Mouse (Mus musculus) heart, embryonic 16.5 days (tissue): ENCODE measurements around the gene Ezh1. TPM values are rescaled to one million over a fixed set of nuclear protein-coding genes. Genes with fewer than 3 reads are reported as not detected.

Source experiments
- polyA plus RNA-seq: library from polyadenylated mRNA; unstranded; fragments of >200 nt; fragmentation: Nextera tagmentation; extraction: Ambion mirVana; gene quantifications from 2 replicates; pipeline ENCODE4 v1.2.1, GENCODE M21; 2015

The Ezh1 gene
- polyA plus RNA-seq, 1 experiment from 2014 or later, result 14.7 TPM

Other genes starting within 250 kb of the Ezh1 start
- 50.7 and 53.6 TPM in 2 replicates for gene Atp6v0a1, start 217.0 kb downstream of the Ezh1 start, polyA plus RNA-seq
- gene Naglu, start 156.5 kb downstream of the Ezh1 start, polyA plus RNA-seq, result 11.5 and 13.1 TPM in 2 replicates
- gene Hsd17b1, start 148.1 kb downstream of the Ezh1 start, polyA plus RNA-seq, result 0.21 and 0.28 TPM in 2 replicates
- gene Coasy, start 143.9 kb downstream of the Ezh1 start, polyA plus RNA-seq, result 29.9 and 30.0 TPM in 2 replicates
- gene Mlx, start 139.2 kb downstream of the Ezh1 start, polyA plus RNA-seq, result 38.6 and 41.7 TPM in 2 replicates
- 22.6 and 25.7 TPM in 2 replicates for gene Psmc3ip, start 131.0 kb downstream of the Ezh1 start, polyA plus RNA-seq
- 14.5 and 14.9 TPM in 2 replicates for gene Retreg3, start 106.6 kb downstream of the Ezh1 start, polyA plus RNA-seq
- gene Tubg1, start 106.5 kb downstream of the Ezh1 start, polyA plus RNA-seq, result 70.9 and 72.6 TPM in 2 replicates
- 3.0 and 3.3 TPM in 2 replicates for gene Tubg2, start 70.6 kb downstream of the Ezh1 start, polyA plus RNA-seq
- 0.89 and 1.0 TPM in 2 replicates for gene Cntnap1, start 55.9 kb downstream of the Ezh1 start, polyA plus RNA-seq
- 8.7 and 11.5 TPM in 2 replicates for gene Plekhh3, start 55.1 kb downstream of the Ezh1 start, polyA plus RNA-seq
- gene Ccr10, start 51.0 kb downstream of the Ezh1 start, polyA plus RNA-seq, result 0.16 and 0.60 TPM in 2 replicates
- 203 and 204 TPM in 2 replicates for gene Ramp2, start 19.6 kb upstream of the Ezh1 start, polyA plus RNA-seq
- 105 and 107 TPM in 2 replicates for gene Vps25, start 27.2 kb upstream of the Ezh1 start, polyA plus RNA-seq
- 6.8 and 7.3 TPM in 2 replicates for gene Wnk4, start 34.1 kb upstream of the Ezh1 start, polyA plus RNA-seq
- gene Cntd1, start 52.5 kb upstream of the Ezh1 start, polyA plus RNA-seq, result 0.87 and 0.91 TPM in 2 replicates
- gene Coa3, start 52.7 kb upstream of the Ezh1 start, polyA plus RNA-seq, result 166 and 175 TPM in 2 replicates
- 135 TPM in 2 replicates for gene Becn1, start 75.8 kb upstream of the Ezh1 start, polyA plus RNA-seq
- gene Psme3, start 89.8 kb upstream of the Ezh1 start, polyA plus RNA-seq, result 94.1 and 103 TPM in 2 replicates
- 0.89 and 0.92 TPM in 2 replicates for gene Aoc2, start 98.6 kb upstream of the Ezh1 start, polyA plus RNA-seq
- gene Aoc3, start 104.1 kb upstream of the Ezh1 start, polyA plus RNA-seq, result 2.2 and 2.6 TPM in 2 replicates
- gene G6pc, start 141.1 kb upstream of the Ezh1 start, polyA plus RNA-seq, result not detected in 2 replicates
- 42.8 and 44.6 TPM in 2 replicates for gene Aarsd1, start 191.2 kb upstream of the Ezh1 start, polyA plus RNA-seq
- 15.8 and 17.2 TPM in 2 replicates for gene Gm27029, start 198.3 kb upstream of the Ezh1 start, polyA plus RNA-seq
- gene Rundc1, start 198.6 kb upstream of the Ezh1 start, polyA plus RNA-seq, result 15.4 and 17.0 TPM in 2 replicates
- gene Ptges3l, start 198.9 kb upstream of the Ezh1 start, polyA plus RNA-seq, result 78.9 and 83.6 TPM in 2 replicates
- 166 and 174 TPM in 2 replicates for gene Rpl27, start 215.8 kb upstream of the Ezh1 start, polyA plus RNA-seq
- gene Ifi35, start 221.9 kb upstream of the Ezh1 start, polyA plus RNA-seq, result 25.1 and 31.9 TPM in 2 replicates
- 7.9 and 8.2 TPM in 2 replicates for gene Rnd2, start 238.5 kb upstream of the Ezh1 start, polyA plus RNA-seq
- gene Vat1, start 239.8 kb upstream of the Ezh1 start, polyA plus RNA-seq, result 33.0 and 37.9 TPM in 2 replicates